Mouse (Mus musculus) lung, embryonic 14.5 days (tissue): ENCODE data around the gene Map4k2. TPM values are rescaled to one million over a fixed set of nuclear protein-coding genes. Genes with fewer than 3 reads are reported as not detected.

Experiments used
- ATAC-seq: fragments of 200-750 bp; cut with Nextera tagmentation; 2 replicates; pipeline ENCODE4 v1.8.0; 2017; ENCODE audit warnings: mild to moderate bottlenecking, moderate TSS enrichment, moderate library complexity; ENCODE audit not compliant: insufficient read depth
- DNase-seq: peaks from one replicate; pipeline ENCODE4 v3.0.0-alpha.2; 2015
- H3K27ac ChIP-seq: fragments of 300-500 bp; sonication (generic); 2 replicates; pipeline ENCODE4 v1.5.1; 2014; ENCODE audit warnings: low read depth, mild to moderate bottlenecking, moderate library complexity
- H3K27me3 ChIP-seq: fragments of 300-500 bp; sonication (generic); 2 replicates; pipeline ENCODE4 v1.6.1; 2014; ENCODE audit warnings: low read length, control low read depth; ENCODE audit not compliant: insufficient read depth
- H3K36me3 ChIP-seq: fragments of 300-500 bp; sonication (generic); 2 replicates; pipeline ENCODE4 v1.6.1; 2014; ENCODE audit warnings: control low read depth; ENCODE audit not compliant: insufficient read depth
- H3K4me1 ChIP-seq: fragments of 300-500 bp; sonication (generic); 2 replicates; pipeline ENCODE4 v1.6.1; 2014; ENCODE audit warnings: antibody characterized with exemption, control low read depth; ENCODE audit not compliant: insufficient read depth
- H3K4me2 ChIP-seq: fragments of 300-500 bp; sonication (generic); 2 replicates; pipeline ENCODE4 v1.6.1; 2014; ENCODE audit warnings: mild to moderate bottlenecking
- H3K4me3 ChIP-seq: fragments of 300-500 bp; sonication (generic); 2 replicates; pipeline ENCODE4 v1.5.1; 2014; ENCODE audit warnings: low read depth, low read length
- H3K9ac ChIP-seq: fragments of 300-500 bp; sonication (generic); 2 replicates; pipeline ENCODE4 v1.6.1; 2014
- H3K9me3 ChIP-seq: fragments of 300-500 bp; sonication (generic); 2 replicates; pipeline ENCODE4 v1.6.1; 2016; ENCODE audit warnings: low read depth, low read length, control low read depth
- CTCF ChIP-seq: IDR thresholded peaks from 2 replicates; pipeline ENCODE4 v1.5.1; 2016; ENCODE audit warnings: antibody characterized with exemption, low read depth
- WGBS: fragments of 180-500 bp; shearing (Covaris S2); extraction: QIAGEN DNeasy Blood & Tissue Kit; methylation state at CpG from one replicate; pipeline ENCODE4 v1.1.7; 2014; 5-methylcytosine and 5-hydroxymethylcytosine counted together
- polyA plus RNA-seq: library from polyadenylated mRNA; unstranded; fragments of >200 nt; fragmentation: Nextera tagmentation; extraction: Ambion mirVana; gene quantifications from 2 replicates; pipeline ENCODE4 v1.2.1, GENCODE M21; 2014

Gene Map4k2
- polyA plus RNA-seq, 1 experiment from 2014 or later = 22.2 TPM

- peak overlapping the region; percentile 73 for H3K27ac ChIP-seq
- H3K9me3 ChIP-seq = no peaks in the 10 kb centered on the region
- H3K27me3 ChIP-seq = no peaks in the 10 kb centered on the region
- H3K4me3 ChIP-seq = no peak overlapping the region
- H3K4me2 ChIP-seq = no peak overlapping the region
- WGBS = 66% methylated on average over 7 of the region's 7 CpGs
- no peak for TF ChIP-seq CTCF
- H3K9ac ChIP-seq = no peak overlapping the region
- H3K36me3 ChIP-seq = peaks cover 43% of the 10 kb centered on the region
- peak; percentile 18 for DNase-seq
- H3K4me1 ChIP-seq = peaks cover 4% of the 10 kb centered on the region; the same call in 1 of the 2 replicates
- ATAC-seq = no peak
These were observed 41.3 kb upstream of the Map4k2 start for GRCm38 (mm10) chr19:6299450-6300267.

GRCm38 (mm10) chr19:6300402-6300841 is 40.5 kb upstream of the Map4k2 start:
- peaks cover 35% of the 10 kb centered on the region for H3K36me3 ChIP-seq
- no peaks in the 10 kb centered on the region for H3K27me3 ChIP-seq
- DNase-seq (peak; percentile 38), ATAC-seq (peak; percentile 15; the same call in 1 of the 2 replicates)
- no peak overlapping the region for H3K9ac ChIP-seq
- TF ChIP-seq CTCF = no peak
- H3K4me2 ChIP-seq = no peak overlapping the region
- 30% methylated on average over 7 of the region's 7 CpGs for WGBS
- H3K4me1 ChIP-seq = peaks cover 4% of the 10 kb centered on the region; the same call in 1 of the 2 replicates
- H3K9me3 ChIP-seq = no peaks in the 10 kb centered on the region
- H3K4me3 ChIP-seq = no peak overlapping the region
- H3K27ac ChIP-seq = peak overlapping the region; percentile 73

- no peak for TF ChIP-seq CTCF
- DNase-seq (no peak), ATAC-seq (no peak)
- no peaks in the 10 kb centered on the region for H3K9me3 ChIP-seq
- peaks cover 4% of the 10 kb centered on the region; the same call in 1 of the 2 replicates for H3K4me1 ChIP-seq
- H3K4me2 ChIP-seq = no peak overlapping the region
- H3K36me3 ChIP-seq = peaks cover 19% of the 10 kb centered on the region
- no peak overlapping the region for H3K27ac ChIP-seq
- no peaks in the 10 kb centered on the region for H3K27me3 ChIP-seq
- no peak overlapping the region for H3K4me3 ChIP-seq
- 86% methylated on average over 5 of the region's 5 CpGs for WGBS
- H3K9ac ChIP-seq = no peak overlapping the region
These were observed 38.8 kb upstream of the Map4k2 start for GRCm38 (mm10) chr19:6302114-6302513.

- Histone ChIP-seq H3K9me3 (no peaks in the 10 kb centered on the region), H3K4me3 (no peak overlapping the region), H3K4me2 (no peak overlapping the region), H3K4me1 (peaks cover 4% of the 10 kb centered on the region; the same call in 1 of the 2 replicates), H3K27me3 (no peaks in the 10 kb centered on the region), H3K36me3 (peaks cover 18% of the 10 kb centered on the region), H3K9ac (no peak overlapping the region), H3K27ac (no peak overlapping the region)
- TF ChIP-seq CTCF = no peak
- 37% methylated on average over 4 of the region's 4 CpGs for WGBS
- DNase-seq (no peak), ATAC-seq (no peak)
These were observed 38.4 kb upstream of the Map4k2 start for GRCm38 (mm10) chr19:6302522-6302921.

GRCm38 (mm10) chr19:6303831-6304230 is 37.1 kb upstream of the Map4k2 start:
- no peak overlapping the region for H3K27ac ChIP-seq
- H3K4me1 ChIP-seq = peaks cover 4% of the 10 kb centered on the region; the same call in 1 of the 2 replicates
- no peak for ATAC-seq

GRCm38 (mm10) chr19:6304787-6305516 is 36.0 kb upstream of the Map4k2 start:
- Histone ChIP-seq H3K4me2 (no peak overlapping the region), H3K4me1 (peaks cover 1% of the 10 kb centered on the region; the same call in 1 of the 2 replicates), H3K9ac (no peak overlapping the region), H3K4me3 (no peak overlapping the region), H3K9me3 (no peaks in the 10 kb centered on the region), H3K36me3 (no peaks in the 10 kb centered on the region), H3K27ac (no peak overlapping the region), H3K27me3 (no peaks in the 10 kb centered on the region)
- DNase-seq (peak; percentile 94), ATAC-seq (peak; percentile 51)
- peak; percentile 94 for TF ChIP-seq CTCF
- 23% methylated on average over 5 of the region's 5 CpGs for WGBS

More at GRCm38 (mm10) chr19:6303831-6304230, 37.1 kb upstream of the Map4k2 start:
- H3K4me2 ChIP-seq = no peak overlapping the region
- H3K27me3 ChIP-seq = no peaks in the 10 kb centered on the region
- DNase-seq = no peak
- H3K36me3 ChIP-seq = peaks cover 5% of the 10 kb centered on the region; the same call in 1 of the 2 replicates
- no peaks in the 10 kb centered on the region for H3K9me3 ChIP-seq
- H3K4me3 ChIP-seq = no peak overlapping the region
- 70% methylated on average over 6 of the region's 6 CpGs for WGBS
- no peak overlapping the region for H3K9ac ChIP-seq
- TF ChIP-seq CTCF = no peak

GRCm38 (mm10) chr19:6305517-6306115 is 35.3 kb upstream of the Map4k2 start:
- DNase-seq = no peak
- 47% methylated on average over 8 of the region's 8 CpGs for WGBS
- Histone ChIP-seq H3K36me3 (peaks cover 6% of the 10 kb centered on the region), H3K27ac (peak overlapping the region; percentile 76; the same call in 1 of the 2 replicates), H3K4me3 (peak overlapping the region; percentile 62), H3K27me3 (no peaks in the 10 kb centered on the region), H3K4me2 (peak overlapping the region; percentile 75), H3K9ac (peak overlapping the region; percentile 54), H3K9me3 (no peaks in the 10 kb centered on the region), H3K4me1 (no peaks in the 10 kb centered on the region)
- no peak for TF ChIP-seq CTCF
- ATAC-seq = no peak
